Mouse (Mus musculus): ENCODE data around the gene Optn.

The Optn gene

GRCm38 (mm10) chr2:5027057-5027456, 36.8 kb downstream of the Optn start:
- DNase-seq, result no peak

- DNase-seq, result peak; percentile 22
Observed at GRCm38 (mm10) chr2:5025162-5025733, 38.6 kb downstream of the Optn start.

- no peak for DNase-seq
Observed at GRCm38 (mm10) chr2:5023699-5024399, 40.0 kb downstream of the Optn start.

- no peak for DNase-seq
Observed at GRCm38 (mm10) chr2:5023275-5023674, 40.6 kb downstream of the Optn start.

- DNase-seq, result no peak
Observed at GRCm38 (mm10) chr2:5019708-5020107, 44.1 kb downstream of the Optn start.

- no peak for DNase-seq
Observed at GRCm38 (mm10) chr2:5016922-5017321, 46.9 kb downstream of the Optn start.

GRCm38 (mm10) chr2:5015527-5015926, 48.3 kb downstream of the Optn start:
- no peak for DNase-seq

- DNase-seq, result no peak
Observed at GRCm38 (mm10) chr2:5014616-5015015, 49.2 kb downstream of the Optn start.

- peak; percentile 93 for DNase-seq
Observed at GRCm38 (mm10) chr2:5012491-5013324, 51.1 kb downstream of the Optn start, which contains the start of gene Mcm10. Gene Mcm10 (minus strand): TSS chr2:5012791.

- no peak for DNase-seq
Observed at GRCm38 (mm10) chr2:5011898-5012490, 51.9 kb downstream of the Optn start.

- no peak for DNase-seq
Observed at GRCm38 (mm10) chr2:5007107-5007506, 56.7 kb downstream of the Optn start.

- no peak for DNase-seq
Observed at GRCm38 (mm10) chr2:5001266-5001665, 62.6 kb downstream of the Optn start.

GRCm38 (mm10) chr2:4998905-4999304, 64.9 kb downstream of the Optn start:
- DNase-seq, result peak; percentile 19

- DNase-seq, result no peak
Observed at GRCm38 (mm10) chr2:4996421-4996824, 67.4 kb downstream of the Optn start.

GRCm38 (mm10) chr2:4995646-4996045, 68.2 kb downstream of the Optn start:
- no peak for DNase-seq

GRCm38 (mm10) chr2:4994436-4994835, 69.4 kb downstream of the Optn start:
- DNase-seq, result no peak

GRCm38 (mm10) chr2:4993584-4993983, 70.3 kb downstream of the Optn start:
- no peak for DNase-seq

GRCm38 (mm10) chr2:4988826-4989424, 74.9 kb downstream of the Optn start:
- no peak for DNase-seq

- no peak for DNase-seq
Observed at GRCm38 (mm10) chr2:4987388-4988180, 76.3 kb downstream of the Optn start.

- no peak for DNase-seq
Observed at GRCm38 (mm10) chr2:4986798-4987197, 77.1 kb downstream of the Optn start.

GRCm38 (mm10) chr2:4985000-4985399, 78.9 kb downstream of the Optn start:
- DNase-seq, result no peak

GRCm38 (mm10) chr2:4983987-4984386, 79.9 kb downstream of the Optn start:
- DNase-seq, result no peak

Measured in thymus, postnatal 4 days (tissue).